Mouse (Mus musculus): ENCODE data around the gene Olfr1425. TPM values are rescaled to one million over a fixed set of nuclear protein-coding genes. Genes with fewer than 3 reads are reported as not detected.

The Olfr1425 gene
- polyA plus RNA-seq, 1 experiment from 2014 or later, result not detected

DNA sequence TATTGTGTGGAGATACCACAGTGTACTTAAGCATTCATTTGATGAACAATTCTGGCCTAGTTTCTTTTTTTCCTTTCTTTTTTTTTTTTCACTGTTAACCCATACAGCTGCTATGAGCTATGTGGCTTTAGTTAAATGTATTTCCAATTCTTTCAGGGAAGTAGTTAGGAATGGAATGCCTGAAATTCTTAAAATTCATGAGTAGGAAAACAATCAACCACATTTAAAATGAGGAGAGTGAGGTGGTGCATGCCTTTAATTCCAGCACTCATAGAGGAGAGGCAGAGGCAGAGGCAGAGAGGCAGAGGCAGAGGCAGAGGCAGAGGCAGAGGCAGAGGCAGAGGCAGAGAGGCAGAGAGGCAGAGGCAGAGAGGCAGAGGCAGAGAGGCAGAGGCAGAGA is 39.8 kb downstream of the Olfr1425 start:
- H3K9me3 ChIP-seq, result no peaks in the 10 kb centered on the region
- no peak overlapping the region for H3K4me2 ChIP-seq (replicated peaks)
- no peaks in the 10 kb centered on the region for H3K36me3 ChIP-seq
- H3K27me3 ChIP-seq, result no peaks in the 10 kb centered on the region
- no peaks in the 10 kb centered on the region for H3K4me1 ChIP-seq
- H3K4me3 ChIP-seq, result no peak overlapping the region
- no peak for ATAC-seq (ENCODE audit: low FRiP score, low read depth)
- H3K27ac ChIP-seq, result no peak overlapping the region
- no peak overlapping the region for H3K9ac ChIP-seq

DNA sequence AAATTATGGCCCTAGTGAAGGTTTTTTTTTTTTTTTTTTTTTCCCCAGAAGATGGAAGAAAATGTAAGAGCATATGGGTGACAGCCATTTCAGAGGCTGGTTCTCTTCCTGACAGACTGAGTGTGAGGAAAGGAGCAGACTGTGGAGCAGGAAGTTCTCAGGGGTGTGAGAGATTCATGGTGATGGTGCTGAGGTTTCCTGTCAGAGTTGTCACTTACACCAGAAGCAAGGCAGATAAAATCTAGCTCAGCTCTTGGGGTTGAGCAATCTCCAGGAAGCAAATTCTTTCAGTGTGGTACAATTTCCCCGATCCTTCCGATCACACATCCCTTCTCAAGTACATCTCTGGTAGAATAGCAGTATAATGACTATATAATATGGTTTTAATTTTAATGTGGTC is 50.9 kb downstream of the Olfr1425 start:
- Histone ChIP-seq H3K4me1 (no peaks in the 10 kb centered on the region), H3K36me3 (no peaks in the 10 kb centered on the region), H3K27ac (no peak overlapping the region), H3K4me3 (no peak overlapping the region), H3K9ac (no peak overlapping the region), H3K9me3 (no peaks in the 10 kb centered on the region), H3K27me3 (no peaks in the 10 kb centered on the region), H3K4me2 (replicated peaks) (no peak overlapping the region)
- ATAC-seq (ENCODE audit: low FRiP score, low read depth), result no peak
- 75% methylated on average over 2 of the region's 2 CpGs for WGBS

DNA sequence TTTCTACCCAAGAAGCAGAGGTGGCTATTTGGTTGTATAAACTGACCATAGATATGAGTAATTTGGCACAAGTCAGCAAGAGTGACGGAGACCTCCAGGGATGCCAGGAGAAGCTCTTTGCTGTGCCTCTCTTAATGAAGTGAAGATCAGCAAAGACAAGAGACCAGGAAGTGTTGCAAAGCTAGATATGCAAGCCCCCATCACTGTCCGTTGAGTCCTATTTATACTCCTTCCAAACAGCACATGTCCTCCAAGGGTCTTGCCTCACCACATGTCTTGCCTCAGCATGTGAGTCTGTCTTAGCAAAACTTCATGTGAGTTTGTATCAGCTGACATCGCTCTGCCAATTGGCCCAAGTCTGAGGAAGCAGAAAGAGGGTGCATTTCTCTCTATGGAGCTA is 52.2 kb downstream of the Olfr1425 start:
- Histone ChIP-seq H3K9ac (no peak overlapping the region), H3K4me2 (replicated peaks) (no peak overlapping the region), H3K9me3 (no peaks in the 10 kb centered on the region), H3K4me1 (no peaks in the 10 kb centered on the region), H3K27me3 (no peaks in the 10 kb centered on the region), H3K36me3 (no peaks in the 10 kb centered on the region), H3K4me3 (no peak overlapping the region), H3K27ac (no peak overlapping the region)
- no peak for ATAC-seq (ENCODE audit: low FRiP score, low read depth)
- 88% methylated on average over 3 of the region's 3 CpGs for WGBS

DNA sequence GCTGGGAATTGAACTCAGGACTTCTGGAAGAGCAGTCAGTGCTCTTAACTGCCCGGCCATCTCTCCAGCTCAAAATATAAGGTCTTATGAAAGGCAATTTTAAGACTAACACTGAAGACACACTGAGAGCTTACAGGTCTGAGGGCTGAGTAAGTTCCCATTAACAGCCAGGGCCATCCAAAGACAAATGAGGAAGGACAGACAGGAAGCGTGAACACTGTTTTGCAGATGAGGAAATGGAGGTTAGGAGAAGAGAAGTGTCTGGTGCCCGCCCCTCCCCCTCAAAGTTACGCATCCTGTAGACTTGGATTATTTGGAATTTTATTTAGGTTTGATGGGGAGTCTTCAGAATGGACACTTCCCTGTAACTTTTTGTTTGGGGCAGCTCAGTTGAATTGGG is 53.4 kb downstream of the Olfr1425 start:
- Histone ChIP-seq H3K27ac (no peak overlapping the region), H3K4me1 (no peaks in the 10 kb centered on the region), H3K4me3 (no peak overlapping the region), H3K27me3 (no peaks in the 10 kb centered on the region), H3K36me3 (no peaks in the 10 kb centered on the region), H3K4me2 (replicated peaks) (no peak overlapping the region), H3K9me3 (no peaks in the 10 kb centered on the region), H3K9ac (no peak overlapping the region)
- WGBS, result 80% methylated on average over 4 of the region's 4 CpGs
- ATAC-seq (ENCODE audit: low FRiP score, low read depth), result no peak

Other genes with a start within 250 kb of the Olfr1425 start
- not detected in 2 replicates for gene Olfr1417, start 238.5 kb downstream of the Olfr1425 start, polyA plus RNA-seq (2015; fragmentation: Nextera tagmentation; extraction: Ambion mirVana)
- not detected in 2 replicates for gene Olfr1418, start 216.7 kb downstream of the Olfr1425 start, polyA plus RNA-seq (2015; fragmentation: Nextera tagmentation; extraction: Ambion mirVana)
- gene Olfr1419, start 202.6 kb downstream of the Olfr1425 start, polyA plus RNA-seq (2015; fragmentation: Nextera tagmentation; extraction: Ambion mirVana), result not detected in 2 replicates
- not detected in 2 replicates for gene Olfr1420, start 191.2 kb downstream of the Olfr1425 start, polyA plus RNA-seq (2015; fragmentation: Nextera tagmentation; extraction: Ambion mirVana)
- gene Patl1, start 165.3 kb downstream of the Olfr1425 start, polyA plus RNA-seq (2015; fragmentation: Nextera tagmentation; extraction: Ambion mirVana), result 16.7 and 19.5 TPM in 2 replicates
- 5.1 and 5.3 TPM in 2 replicates for gene Osbp, start 111.8 kb downstream of the Olfr1425 start, polyA plus RNA-seq (2015; fragmentation: Nextera tagmentation; extraction: Ambion mirVana)
- not detected in 2 replicates for gene Olfr1423, start 36.4 kb downstream of the Olfr1425 start, polyA plus RNA-seq (2015; fragmentation: Nextera tagmentation; extraction: Ambion mirVana)
- not detected in 2 replicates for gene Olfr1424, start 15.0 kb downstream of the Olfr1425 start, polyA plus RNA-seq (2015; fragmentation: Nextera tagmentation; extraction: Ambion mirVana)
- not detected in 2 replicates for gene Olfr1426, start 14.3 kb upstream of the Olfr1425 start, polyA plus RNA-seq (2015; fragmentation: Nextera tagmentation; extraction: Ambion mirVana)
- not detected in 2 replicates for gene Olfr1427, start 25.6 kb upstream of the Olfr1425 start, polyA plus RNA-seq (2015; fragmentation: Nextera tagmentation; extraction: Ambion mirVana)
- gene Olfr1428, start 38.2 kb upstream of the Olfr1425 start, polyA plus RNA-seq (2015; fragmentation: Nextera tagmentation; extraction: Ambion mirVana), result not detected in 2 replicates
- gene Olfr76, start 45.5 kb upstream of the Olfr1425 start, polyA plus RNA-seq (2015; fragmentation: Nextera tagmentation; extraction: Ambion mirVana), result not detected in 2 replicates
- gene Olfr1555-ps1, start 92.4 kb upstream of the Olfr1425 start, polyA plus RNA-seq (2015; fragmentation: Nextera tagmentation; extraction: Ambion mirVana), result not detected in 2 replicates
- not detected in 2 replicates for gene Olfr1431, start 122.9 kb upstream of the Olfr1425 start, polyA plus RNA-seq (2015; fragmentation: Nextera tagmentation; extraction: Ambion mirVana)
- gene Olfr1432, start 154.9 kb upstream of the Olfr1425 start, polyA plus RNA-seq (2015; fragmentation: Nextera tagmentation; extraction: Ambion mirVana), result not detected in 2 replicates
- not detected in 2 replicates for gene Olfr262, start 163.9 kb upstream of the Olfr1425 start, polyA plus RNA-seq (2015; fragmentation: Nextera tagmentation; extraction: Ambion mirVana)
- gene Olfr235, start 183.3 kb upstream of the Olfr1425 start, polyA plus RNA-seq (2015; fragmentation: Nextera tagmentation; extraction: Ambion mirVana), result not detected in 2 replicates
- gene Olfr1434, start 202.1 kb upstream of the Olfr1425 start, polyA plus RNA-seq (2015; fragmentation: Nextera tagmentation; extraction: Ambion mirVana), result not detected in 2 replicates
- gene Olfr1436, start 221.4 kb upstream of the Olfr1425 start, polyA plus RNA-seq (2015; fragmentation: Nextera tagmentation; extraction: Ambion mirVana), result not detected in 2 replicates
- gene Olfr1437, start 247.4 kb upstream of the Olfr1425 start, polyA plus RNA-seq (2015; fragmentation: Nextera tagmentation; extraction: Ambion mirVana), result not detected in 2 replicates

Data from limb, embryonic 13.5 days (tissue).